Mouse (Mus musculus) kidney, adult 2 months (tissue): ENCODE data around the gene Rab8b.

Source experiments
- CTCF ChIP-seq: fragments of 200-500 bp; conservative IDR thresholded peaks from 2 replicates; pipeline ENCODE4 v1.5.1; 2011; ENCODE audit warnings: low read depth, mild to moderate bottlenecking, control low read depth, low read length, moderate library complexity, mixed read lengths; ENCODE audit not compliant: insufficient read depth, insufficient read length
- POLR2A ChIP-seq: fragments of 200-500 bp; IDR thresholded peaks from one replicate; pipeline ENCODE4 v1.6.1; 2011; ENCODE audit warnings: low read depth, low read length, control low read depth

GRCm38 (mm10) chr9:66813392-66813791 is 106.1 kb downstream of the Rab8b start:
- TF ChIP-seq POLR2A (no peak), CTCF (no peak)
